Mouse (Mus musculus): Measurements from ENCODE around the gene Gm28710.

Gm28710 gene

GRCm38 (mm10) chr5:16791243-16791860 is at the start of gene Gm28710:
Gene Gm28710, plus strand, starts transcription at chr5:16791810.
- no peak for DNase-seq

- DNase-seq, result no peak
Observed at GRCm38 (mm10) chr5:16777176-16777575, 14.4 kb upstream of the Gm28710 start.

- DNase-seq, result no peak
Observed at GRCm38 (mm10) chr5:16778610-16779172, 12.9 kb upstream of the Gm28710 start.

GRCm38 (mm10) chr5:16785627-16786026 is 6.0 kb upstream of the Gm28710 start:
- DNase-seq, result no peak

- no peak for DNase-seq
Observed at GRCm38 (mm10) chr5:16794972-16795371, 3.4 kb downstream of the Gm28710 start.

GRCm38 (mm10) chr5:16802726-16803125 is 11.1 kb downstream of the Gm28710 start:
- no peak for DNase-seq

- DNase-seq, result no peak
Observed at GRCm38 (mm10) chr5:16838991-16839390, 47.4 kb downstream of the Gm28710 start.

GRCm38 (mm10) chr5:16869309-16869915 is 77.8 kb downstream of the Gm28710 start:
- DNase-seq, result peak; percentile 14

GRCm38 (mm10) chr5:16894161-16894560 is 102.6 kb downstream of the Gm28710 start:
- no peak for DNase-seq

- DNase-seq, result no peak
Observed at GRCm38 (mm10) chr5:16919791-16920190, 128.2 kb downstream of the Gm28710 start.

GRCm38 (mm10) chr5:16922473-16922872 is 130.9 kb downstream of the Gm28710 start:
- DNase-seq, result no peak

Measured in cerebellum, adult 9-10 months (tissue).